Mouse (Mus musculus) liver, embryonic 14.5 days (tissue): ENCODE measurements around the gene Tmem51.

Experiments used
- CTCF ChIP-seq: IDR thresholded peaks from 2 replicates; pipeline ENCODE4 v1.5.1; 2016; ENCODE audit warnings: antibody characterized with exemption, low read depth, control low read depth
- EP300 ChIP-seq: IDR thresholded peaks from 2 replicates; pipeline ENCODE4 v1.6.1; 2016; ENCODE audit warnings: antibody characterized with exemption, low read depth

- no peak for TF ChIP-seq CTCF
- TF ChIP-seq EP300, result no peak
These were observed 13.8 kb upstream of the Tmem51 start for GRCm38 (mm10) chr4:142097871-142098270.
